Mouse (Mus musculus) subcutaneous adipose tissue, adult 2 months (tissue): ENCODE data around the gene Nvl. TPM values are rescaled to one million over a fixed set of nuclear protein-coding genes. Genes with fewer than 3 reads are reported as not detected.

ENCODE experiments used
- polyA plus RNA-seq: library from polyadenylated mRNA; depleted of rRNA; stranded (reverse); fragments of >200 nt; gene quantifications from 2 replicates; pipeline ENCODE4 v1.2.3, GENCODE M21; 2012; ENCODE audit warnings: low replicate concordance; rRNA removed

Nvl gene
- 12.3 and 21.9 TPM in 2 replicates for polyA plus RNA-seq

GRCm38 (mm10) chr1:181143950-181144836 lies at the start of gene Nvl, which contains the start of gene Cnih4:
Gene Nvl, minus strand, starts transcription at chr1:181144204.
Gene Cnih4, plus strand, starts transcription at chr1:181144693.

DNA sequence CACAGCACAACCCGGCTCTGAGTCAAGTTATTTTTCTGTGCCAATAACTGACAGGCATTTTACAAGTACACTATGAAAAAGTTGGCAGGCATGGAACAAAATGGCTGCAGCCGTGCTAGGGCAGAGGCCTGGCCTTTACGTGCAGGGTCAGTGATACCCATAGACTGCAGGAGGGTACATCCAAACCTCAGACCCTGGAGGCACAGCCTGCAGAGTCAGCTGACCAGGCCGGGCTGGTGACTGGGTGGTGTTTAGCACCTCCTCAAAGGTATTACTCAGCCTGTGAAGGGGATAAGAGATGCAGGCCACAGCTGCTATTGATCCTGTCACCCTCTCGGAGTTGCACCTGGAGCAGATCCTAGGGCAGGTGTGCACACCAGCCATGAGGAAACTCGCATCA lies 93.1 kb downstream of the Nvl start, which contains the start of gene 9130409I23Rik:
Gene 9130409I23Rik (plus strand): TSS at position 301 of the 400 bp plus-strand sequence.

Other genes starting within 250 kb of the Nvl start
- gene Pycr2, start 239.9 kb downstream of the Nvl start, polyA plus RNA-seq, result 39.5 and 61.7 TPM in 2 replicates
- 9.2 and 18.1 TPM in 2 replicates for gene Lefty1, start 209.2 kb downstream of the Nvl start, polyA plus RNA-seq
- 52.2 and 76.8 TPM in 2 replicates for gene Tmem63a, start 201.9 kb downstream of the Nvl start, polyA plus RNA-seq
- gene Ephx1, start 123.3 kb downstream of the Nvl start, polyA plus RNA-seq, result 59.2 and 92.1 TPM in 2 replicates
- gene 9130409I23Rik, start 93.0 kb downstream of the Nvl start, polyA plus RNA-seq, result 0.05 TPM in 1 of 2 replicates, not detected in the other
- 18.4 and 23.8 TPM in 2 replicates for gene Cnih4, start 489 bp upstream of the Nvl start, polyA plus RNA-seq
- 51.0 and 57.8 TPM in 2 replicates for gene Wdr26, start 67.8 kb upstream of the Nvl start, polyA plus RNA-seq
- gene Cnih3, start 208.4 kb upstream of the Nvl start, polyA plus RNA-seq, result 0.04 TPM in 1 of 2 replicates, not detected in the other